Mouse (Mus musculus) ovary, postnatal 36 days (tissue): ENCODE measurements around the gene Rab31.
A peak's percentile ranks its signal among the peaks of the same experiment; 100 is the strongest.

Experiments
- DNase-seq: peaks from one replicate; pipeline ENCODE4 v3.0.0; 2022; ENCODE audit warnings: low spot score, mixed read lengths

Gene Rab31

DNA sequence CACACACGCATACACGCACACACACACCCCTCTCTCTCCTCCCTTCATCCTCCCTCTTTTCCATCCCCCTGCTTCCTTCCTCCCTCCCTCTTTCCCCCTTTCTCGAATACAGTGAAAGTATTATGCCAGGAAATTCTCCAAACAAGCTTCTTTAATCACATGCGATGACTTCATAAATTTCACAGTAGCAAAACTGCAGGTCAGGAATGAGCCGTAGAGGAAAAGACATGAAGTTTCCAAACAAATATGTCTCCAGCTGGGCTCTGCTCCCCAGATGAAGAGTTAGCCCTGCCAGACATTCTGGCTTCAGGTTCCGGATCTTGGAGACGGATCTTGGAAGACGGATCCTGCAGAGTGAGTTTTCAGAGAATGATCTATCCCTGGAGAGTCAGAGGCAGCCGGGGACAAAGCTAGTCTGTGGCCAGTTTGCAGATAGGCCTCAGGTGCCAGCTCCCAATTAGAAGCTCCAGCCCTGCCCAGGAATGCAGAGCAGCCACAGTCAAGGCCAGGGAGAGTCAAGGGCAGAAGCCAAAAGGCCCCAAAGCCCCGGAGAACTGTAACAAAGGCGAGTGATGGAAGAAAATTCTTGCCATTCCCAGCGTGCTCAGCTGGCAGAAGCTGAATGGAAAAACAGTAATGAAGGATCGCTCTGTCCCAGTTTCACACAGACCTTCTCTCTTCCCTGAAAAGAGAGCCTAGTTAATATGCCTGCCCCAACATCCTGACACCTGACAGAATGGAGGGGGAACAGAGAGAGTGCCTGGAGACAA lies 70.6 kb downstream of the Rab31 start:
- DNase-seq: peak; percentile 64

DNA sequence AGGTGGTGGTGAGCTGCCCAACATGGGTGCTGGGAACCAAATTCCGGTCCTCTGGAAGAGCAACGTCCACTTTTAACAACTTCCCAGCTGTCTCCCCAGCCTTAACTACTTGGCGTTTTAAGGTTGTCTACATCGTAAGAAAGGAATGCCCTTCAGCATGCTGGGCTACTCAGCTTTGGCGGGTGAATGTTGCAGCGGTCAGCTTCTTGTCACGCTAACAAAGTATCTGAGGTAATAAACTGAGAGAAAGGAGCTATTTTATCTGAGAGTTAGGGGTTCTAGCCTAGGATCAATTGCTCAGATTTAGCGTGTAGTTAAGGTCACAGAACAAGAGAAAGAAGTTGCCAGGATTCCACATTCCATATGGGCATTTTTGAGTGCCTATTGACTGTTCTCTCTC lies 71.2 kb downstream of the Rab31 start:
- no peak for DNase-seq

DNA sequence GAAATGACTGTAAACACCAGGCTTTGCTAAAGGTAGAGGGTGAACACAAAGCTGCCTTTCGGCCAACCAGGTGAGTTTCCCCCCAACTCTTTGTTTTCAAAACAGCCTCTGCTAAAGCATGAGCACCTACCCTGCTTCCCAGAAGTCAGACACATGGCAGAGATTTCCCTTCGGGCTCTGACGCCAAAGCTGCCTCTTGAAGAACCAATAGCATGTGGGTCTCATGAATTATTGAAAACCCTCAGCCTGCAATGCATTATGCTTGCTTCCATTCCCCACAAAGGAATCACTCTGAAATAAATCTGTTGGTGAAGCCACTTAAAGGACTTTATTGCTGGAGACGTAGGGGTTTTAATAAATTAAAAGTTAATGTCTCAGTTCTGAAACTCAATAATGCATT lies 72.5 kb downstream of the Rab31 start:
- DNase-seq: no peak

DNA sequence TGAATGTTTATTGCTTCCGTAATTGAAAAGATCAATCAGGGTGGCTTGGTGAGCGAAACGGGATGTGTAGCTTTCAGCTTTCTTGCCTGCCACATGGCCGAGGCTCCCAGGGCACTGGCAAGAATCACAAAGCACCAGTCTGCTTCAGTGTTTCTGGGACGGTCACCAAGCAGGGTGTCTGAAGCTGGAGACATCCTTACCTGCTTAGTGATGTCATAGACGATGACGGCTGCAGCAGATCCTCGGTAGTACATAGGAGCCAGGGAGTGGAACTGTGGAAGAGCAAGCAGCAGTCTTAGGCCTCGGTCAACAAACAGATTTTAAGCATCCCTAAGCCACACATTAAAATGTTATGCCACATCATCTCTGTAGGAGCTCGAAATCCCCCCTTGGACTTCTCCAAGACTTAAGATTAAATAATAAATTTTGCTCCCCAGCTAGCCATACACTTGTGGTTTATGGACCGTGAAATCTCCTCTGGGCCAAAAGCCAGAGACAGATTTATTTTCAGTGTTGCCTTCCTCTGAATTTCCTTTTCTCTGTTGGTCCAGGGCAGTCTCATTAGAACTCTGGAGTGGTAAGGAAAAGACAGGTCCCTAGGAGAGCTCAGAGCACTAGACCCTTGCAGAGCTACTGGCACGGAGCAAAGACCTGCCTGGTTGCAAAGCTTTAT lies 74.6 kb downstream of the Rab31 start:
- no peak for DNase-seq

DNA sequence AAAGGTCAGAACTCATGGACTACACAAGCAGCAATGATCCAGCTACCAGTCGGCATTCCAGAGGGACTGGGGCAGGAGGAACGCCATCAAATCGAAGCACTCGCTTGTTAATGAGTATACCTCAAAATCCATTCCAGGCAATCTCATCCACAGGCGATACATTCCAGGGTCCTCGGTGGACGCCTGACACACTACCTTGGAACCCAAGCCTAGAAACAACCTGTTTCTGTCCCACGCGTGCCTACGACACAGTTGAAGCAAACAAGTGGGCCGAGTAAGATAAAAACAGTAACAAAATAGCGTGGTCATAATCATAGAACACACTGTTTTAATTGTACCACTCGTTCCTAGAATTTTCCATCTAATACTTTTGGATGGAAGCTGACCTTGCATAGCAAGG lies 75.6 kb downstream of the Rab31 start:
- DNase-seq: no peak

DNA sequence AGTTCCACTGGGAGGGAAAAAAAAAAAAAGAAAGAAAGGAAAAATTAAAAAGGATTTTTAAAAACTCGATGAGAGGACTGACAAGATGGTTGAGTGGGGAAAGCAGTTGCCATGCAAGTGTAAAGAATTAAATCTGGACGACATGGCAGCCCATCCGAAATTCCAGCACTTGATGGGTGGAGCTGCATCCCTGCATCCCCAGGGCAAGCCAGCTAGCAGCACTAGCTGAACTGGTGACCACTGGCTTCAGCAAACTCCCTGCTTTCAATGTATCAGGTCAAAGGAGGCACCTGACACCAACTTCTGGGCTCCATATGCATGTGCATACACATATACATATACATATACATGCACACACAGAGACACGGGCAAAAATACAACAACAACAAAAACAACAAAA lies 80.3 kb downstream of the Rab31 start:
- no peak for DNase-seq

DNA sequence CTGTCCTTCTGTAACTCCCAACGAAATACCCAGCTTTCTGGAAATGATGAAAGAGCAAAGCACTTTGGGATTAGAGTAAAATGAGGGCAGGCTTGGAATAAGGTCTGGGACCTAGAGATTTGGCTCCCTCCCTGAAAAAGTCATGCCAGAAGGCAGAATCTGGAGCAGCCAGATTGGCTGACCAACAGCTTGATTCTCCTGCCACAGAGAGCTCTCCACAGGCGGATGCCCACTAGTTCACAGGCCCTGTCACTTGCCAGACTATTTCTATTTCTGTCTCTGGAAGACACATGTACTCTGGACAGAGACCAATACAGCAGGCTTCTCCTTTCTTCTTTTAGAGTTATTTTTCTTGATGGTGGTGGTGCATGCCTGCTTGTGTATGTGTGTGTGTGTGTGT lies 88.8 kb downstream of the Rab31 start:
- no peak for DNase-seq

DNA sequence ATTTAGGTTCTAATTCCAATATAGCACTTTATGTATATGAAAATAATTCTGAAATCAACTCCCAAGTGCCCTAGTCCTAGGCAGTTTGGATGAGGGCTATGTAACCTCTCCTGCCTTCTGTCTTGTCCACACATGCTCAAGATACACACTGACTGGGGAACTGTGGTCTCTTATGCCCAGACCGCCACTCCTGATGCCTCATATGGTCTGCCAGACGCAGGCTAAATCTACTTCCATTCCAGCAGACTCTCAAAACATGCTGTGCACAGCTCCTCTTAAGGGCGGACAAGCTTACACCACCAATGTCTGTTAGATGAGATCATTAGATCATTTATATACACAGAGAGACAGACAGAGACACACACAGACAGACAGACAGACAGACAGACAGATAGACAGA lies 89.2 kb downstream of the Rab31 start:
- DNase-seq: no peak

DNA sequence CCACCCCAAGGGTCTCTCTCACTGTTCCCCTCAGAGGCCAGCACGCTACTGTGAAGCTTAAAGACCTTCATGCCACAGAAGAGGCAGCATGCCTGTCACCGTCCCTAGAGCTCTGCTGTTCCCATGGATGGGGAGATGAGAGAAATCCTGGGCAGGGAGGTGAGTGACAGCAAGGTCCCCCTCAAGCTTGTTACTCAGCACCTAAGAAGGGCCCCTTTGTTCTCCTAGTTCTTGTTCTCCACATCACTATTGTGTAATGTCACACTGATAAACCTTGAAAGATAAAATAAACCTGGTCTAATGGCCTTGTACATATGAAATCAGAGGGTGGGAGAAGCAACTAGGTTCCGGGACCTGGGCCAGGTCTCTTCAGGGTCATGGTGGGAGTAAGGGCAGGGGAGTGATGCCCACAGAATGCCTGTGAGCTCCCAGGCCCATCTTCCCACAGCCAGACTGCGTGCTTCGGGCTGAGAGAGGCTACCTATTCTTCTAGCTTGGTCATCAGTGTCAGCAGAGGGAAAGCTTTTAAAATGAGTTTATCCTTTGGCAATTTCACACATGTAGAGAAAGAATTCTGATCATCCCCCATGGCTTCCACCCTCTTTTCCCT lies 90.4 kb downstream of the Rab31 start:
- no peak for DNase-seq

DNA sequence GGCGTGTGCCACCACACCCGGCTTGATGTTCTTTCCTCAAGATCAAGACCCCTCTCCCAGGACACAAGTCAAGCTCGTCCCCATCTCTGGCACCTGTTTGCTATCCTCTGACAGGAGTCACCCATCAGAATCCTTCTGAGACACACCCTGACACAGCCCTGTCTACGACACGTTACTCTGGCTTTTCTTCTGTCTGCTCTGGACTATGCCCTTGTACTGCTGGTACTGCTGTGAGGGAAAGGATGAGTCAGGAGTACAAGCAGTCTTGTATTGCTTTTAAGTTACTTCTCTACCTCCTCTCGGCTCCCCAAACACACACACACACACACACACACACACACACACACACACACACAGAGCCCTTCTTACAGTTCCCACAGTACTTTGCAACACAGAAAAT lies 91.0 kb downstream of the Rab31 start:
- no peak for DNase-seq

DNA sequence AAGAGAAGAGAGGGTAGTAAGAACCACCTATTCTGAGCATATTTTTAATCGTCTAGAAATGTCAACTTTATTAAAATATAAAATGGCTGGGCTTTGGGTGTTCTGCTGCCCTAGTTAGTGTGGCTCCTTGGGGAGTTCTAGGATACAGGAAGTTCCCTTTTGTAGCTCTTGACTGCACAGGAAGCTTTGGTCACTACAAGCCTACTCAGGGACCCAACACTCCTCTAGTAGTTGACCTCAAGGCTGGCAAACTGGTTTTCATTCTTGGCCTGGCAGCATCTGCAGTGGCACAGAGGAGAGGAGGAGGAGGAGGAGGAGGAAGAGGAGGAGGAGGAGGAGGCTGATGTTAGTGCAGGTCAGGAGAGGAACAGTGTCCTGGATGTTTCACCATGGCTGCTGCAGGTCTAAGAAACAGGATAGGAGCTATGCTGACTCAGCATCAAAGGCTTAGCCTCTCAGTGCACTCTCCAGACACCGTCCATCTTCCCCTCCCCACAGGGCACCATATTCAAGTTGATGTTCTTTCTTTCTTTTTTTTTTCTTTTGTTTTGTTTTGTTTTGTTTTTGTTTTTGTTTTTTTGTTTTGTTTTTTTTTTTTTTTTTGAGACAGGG lies 91.6 kb downstream of the Rab31 start:
- no peak for DNase-seq

DNA sequence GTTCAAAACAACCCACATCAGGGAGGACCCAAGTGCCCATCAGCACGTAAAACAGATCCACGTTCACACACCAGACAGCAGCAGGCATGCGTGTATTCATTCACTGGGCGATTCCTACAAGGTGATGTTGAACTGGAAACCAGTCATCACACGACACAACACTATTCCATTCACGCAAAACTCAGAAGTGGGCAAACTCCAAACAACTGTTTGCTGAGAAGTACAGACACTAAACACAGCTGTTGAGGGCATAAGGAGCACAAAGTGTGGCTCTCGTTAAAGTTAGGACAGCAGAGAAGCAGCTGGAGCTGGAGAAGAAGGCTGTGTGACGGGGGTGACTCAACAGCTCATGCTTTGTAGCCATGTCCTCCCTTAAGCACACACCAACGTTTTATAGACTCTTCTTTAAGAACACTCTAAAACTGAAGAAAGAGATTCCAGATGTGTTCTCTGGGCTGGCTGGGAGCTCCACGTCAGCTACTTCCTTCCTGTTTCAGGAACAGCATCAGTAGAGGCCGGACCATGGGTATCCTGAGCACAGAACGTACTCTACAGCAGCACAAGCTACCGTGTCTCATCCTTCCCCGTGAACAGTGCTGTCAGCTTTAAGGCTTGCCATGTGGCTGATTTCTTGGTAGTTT lies 92.6 kb downstream of the Rab31 start:
- DNase-seq: no peak

DNA sequence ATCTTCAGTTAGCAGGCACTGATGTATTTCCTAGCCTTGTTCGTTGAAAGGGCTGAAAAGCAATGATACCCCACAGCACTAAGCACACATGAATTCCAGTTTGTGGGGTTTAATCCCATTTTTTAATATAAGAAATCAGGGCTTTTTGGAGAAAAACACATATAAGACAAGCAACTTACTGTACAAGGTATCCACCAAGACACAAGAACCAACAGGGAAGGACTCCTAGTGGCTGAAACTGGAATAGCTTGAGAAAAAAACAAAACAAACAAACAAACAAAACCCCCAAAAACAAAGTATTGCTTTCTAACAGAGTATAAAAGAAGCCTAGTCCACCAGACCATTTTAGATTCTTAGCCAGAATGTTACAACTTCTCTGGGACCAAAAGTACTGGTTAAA lies 94.8 kb downstream of the Rab31 start:
- no peak for DNase-seq

DNA sequence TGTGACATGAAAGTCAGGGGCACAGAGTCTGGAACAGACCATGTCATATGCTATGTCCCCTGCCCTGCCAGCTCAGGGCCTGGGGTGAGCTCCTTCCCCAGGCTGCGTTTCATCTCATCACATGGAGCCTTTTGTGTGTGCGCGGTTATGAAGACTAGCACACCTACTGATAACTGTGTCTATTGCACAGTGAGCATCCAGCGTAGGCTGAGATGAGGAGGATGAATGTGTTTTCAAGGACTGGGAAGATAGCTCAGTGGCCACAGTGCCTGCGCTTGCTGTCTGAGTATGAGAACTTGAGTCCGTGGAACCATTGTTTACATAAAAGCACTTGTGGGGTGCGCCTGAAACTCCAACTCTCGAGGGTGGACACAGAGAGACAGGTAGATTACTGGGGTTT lies 96.0 kb downstream of the Rab31 start:
- no peak for DNase-seq

DNA sequence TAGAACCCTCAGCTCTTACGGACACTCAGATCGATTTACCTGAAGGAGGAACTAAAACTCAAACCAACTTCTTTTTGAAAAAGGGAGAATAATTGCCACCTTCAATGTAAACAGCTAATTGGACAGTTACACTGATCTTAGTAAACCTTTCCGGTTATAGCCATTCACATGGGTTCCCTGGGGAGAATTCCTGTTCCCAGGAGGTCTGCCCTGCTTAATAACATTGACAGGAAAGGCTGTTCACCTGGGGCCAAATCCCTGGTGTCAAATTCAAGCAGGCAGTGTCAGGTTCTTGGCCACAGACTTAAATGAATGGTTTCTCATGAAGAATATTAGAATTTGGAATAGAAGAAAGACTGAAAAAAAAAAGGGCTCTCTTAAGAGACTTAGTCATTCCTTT lies 96.6 kb downstream of the Rab31 start:
- no peak for DNase-seq

DNA sequence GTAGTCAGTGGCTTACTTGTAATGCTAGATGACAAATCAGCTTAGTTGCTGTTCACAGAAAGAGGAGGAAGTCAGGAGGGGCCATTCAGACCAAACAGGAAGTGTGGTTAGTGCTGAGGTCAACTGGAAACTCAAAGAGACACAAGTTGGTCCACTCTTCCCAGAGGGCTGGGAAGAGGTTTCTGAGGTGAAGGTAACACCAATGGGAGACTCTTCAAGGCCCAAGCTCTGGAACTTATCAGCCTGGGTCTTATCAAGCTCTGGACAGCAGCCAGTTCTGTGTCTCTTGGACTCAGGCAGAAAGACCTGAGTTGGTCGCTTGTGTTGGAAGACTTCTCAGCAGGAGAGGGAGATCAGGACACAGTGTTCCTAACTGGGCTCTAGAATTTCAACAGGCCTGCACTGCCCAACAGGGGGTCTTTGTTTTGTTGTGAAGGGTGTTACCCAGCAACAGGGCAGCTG lies 97.8 kb downstream of the Rab31 start:
- peak; percentile 31 for DNase-seq

DNA sequence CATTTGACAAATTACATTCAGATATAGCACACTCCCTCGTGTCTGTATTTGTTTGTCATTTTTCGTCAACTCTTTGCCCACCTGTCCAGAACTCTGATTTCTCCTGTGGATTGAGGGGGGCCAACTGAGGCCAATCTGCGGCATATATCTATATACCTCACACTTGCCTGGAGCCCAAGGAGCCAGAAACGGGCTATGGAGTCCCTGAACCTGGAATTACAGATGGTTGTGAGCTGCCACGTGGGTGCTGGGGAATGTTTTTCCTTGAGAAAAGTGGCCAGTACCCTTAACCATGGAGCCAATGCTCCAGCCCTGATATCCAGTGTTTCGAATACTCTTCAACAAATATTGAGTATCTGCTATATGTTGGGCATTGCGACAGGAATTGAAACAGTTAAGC lies 99.6 kb downstream of the Rab31 start:
- no peak for DNase-seq

DNA sequence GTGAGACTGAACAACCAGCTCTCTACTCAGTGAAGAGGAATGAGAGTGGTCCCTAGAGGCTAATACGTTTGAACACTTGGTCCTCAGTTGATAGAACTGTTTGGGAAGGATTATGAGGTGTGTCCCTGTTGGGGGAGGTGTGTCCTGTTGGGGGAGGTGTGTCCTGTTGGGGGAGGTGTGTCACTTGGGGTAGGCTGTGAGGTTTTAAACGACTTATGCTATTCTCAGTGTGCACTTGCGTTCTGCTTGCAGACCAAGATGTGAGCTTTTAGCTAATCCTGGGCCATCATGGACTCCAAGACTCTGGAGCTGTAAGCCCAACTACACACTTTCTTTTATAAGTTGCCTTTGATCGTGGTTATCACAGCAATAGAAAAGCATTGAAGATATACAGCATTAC lies 103.5 kb downstream of the Rab31 start:
- no peak for DNase-seq

DNA sequence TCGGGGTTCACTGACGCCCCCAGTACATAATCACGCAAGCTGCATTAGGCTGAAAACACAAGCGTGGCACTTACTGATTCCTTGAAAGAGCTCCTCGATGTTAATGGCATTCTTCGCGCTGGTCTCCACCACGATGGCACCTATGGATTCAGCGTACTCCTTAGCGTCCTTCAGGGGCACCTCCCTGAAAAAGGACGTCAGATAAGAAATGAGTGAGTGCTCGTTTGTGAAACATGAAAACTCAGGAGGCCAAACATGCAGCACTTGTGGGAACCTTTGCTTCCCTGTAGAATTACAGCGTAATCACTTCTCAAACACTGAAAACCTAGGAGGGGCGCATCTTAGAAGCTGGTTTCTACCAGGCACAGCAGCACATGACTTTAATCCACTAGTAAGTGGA lies 104.8 kb downstream of the Rab31 start:
- no peak for DNase-seq

DNA sequence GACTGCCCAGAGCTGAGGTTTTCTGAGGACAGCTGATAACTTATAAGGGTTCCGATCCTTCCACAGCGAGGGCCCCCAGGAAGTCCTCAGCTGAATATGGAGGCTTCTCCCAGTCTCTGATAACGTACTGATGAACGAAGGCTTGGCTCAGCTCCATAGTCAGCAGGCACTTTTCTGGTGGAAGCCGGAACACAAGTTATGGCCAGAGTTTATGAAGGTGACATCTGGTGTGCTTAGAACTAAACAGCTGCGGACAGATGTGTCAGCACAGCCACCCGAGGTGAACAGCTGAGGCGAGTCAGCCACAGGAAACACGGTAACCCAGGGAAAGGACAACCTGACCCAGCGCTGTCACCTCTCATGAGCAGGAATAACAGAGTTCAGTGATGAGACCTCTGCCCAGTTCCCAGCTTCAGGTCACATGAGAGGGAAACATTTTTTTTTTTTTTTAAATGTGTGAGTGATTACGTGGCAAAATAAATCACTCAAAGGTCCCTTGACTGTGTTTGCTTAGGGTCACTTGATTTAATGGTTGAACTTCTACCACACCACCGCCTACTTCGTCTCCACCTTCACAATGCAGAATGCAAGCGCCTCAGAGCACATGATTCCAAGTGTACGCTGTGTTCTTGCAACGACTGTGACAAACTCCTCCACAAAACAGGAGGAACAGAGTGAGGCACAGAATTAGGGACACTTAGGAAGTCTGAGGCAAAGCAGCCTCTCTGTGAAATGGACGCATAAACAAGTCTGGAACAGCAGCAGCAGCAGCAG lies 106.0 kb downstream of the Rab31 start:
- DNase-seq: peak; percentile 29

DNA sequence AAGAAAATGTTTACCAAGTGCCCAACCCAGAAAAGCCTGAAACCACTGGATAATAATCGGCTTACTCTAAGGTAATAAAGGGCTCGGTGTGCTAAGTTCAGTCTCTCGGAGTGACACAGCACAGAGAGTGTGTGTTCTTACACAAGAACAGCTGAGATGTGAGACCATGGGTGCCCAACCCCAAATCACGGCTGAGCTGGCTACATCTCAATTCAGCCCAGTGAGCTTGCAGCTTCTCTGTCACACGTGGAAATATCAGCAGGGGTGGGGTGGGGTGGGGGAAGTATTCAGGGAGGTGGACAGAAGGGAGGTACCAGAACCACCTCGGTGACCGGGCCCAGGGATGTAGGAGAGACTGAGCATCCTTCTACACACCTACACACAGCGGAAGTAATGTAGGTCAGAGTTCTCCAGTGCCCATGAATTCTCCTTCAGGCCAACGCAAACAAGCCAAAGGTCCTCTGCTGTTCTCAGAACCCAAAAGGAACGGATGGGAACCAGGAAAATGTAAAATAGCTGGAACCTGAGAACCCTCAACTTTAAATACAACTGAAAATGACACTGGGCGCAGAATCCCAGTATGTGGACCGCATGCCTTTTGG lies 106.7 kb downstream of the Rab31 start:
- DNase-seq: no peak
